Comparison of ENCODE assay signal across 9 mouse cellular contexts in genomic region chr17:24671346-24671745, GRCm38 (mm10). TPM values are rescaled to one million over a fixed set of nuclear protein-coding genes. Genes with fewer than 3 reads are reported as not detected.
DNase-seq lines count a peak whose midpoint lies in the region; ATAC-seq and TF ChIP-seq lines count a peak whose summit lies in the region.
"Had no signal": no experiment of that assay in that cellular context is flagged by ENCODE, and none has a peak within 500 bp of the region (broad histone marks: within the 10 kb centered on the region; RNA-seq: fewer than 3 reads in every experiment).

No protein-coding gene starts in this region.

- peaks cover 3% of the 10 kb centered on the region; the same call in 1 of the 2 replicates for H3K36me3 ChIP-seq in lung, embryonic 14.5 days (ENCODE audit: insufficient read depth)
- peaks cover 4% of the 10 kb centered on the region; the same call in 1 of the 2 replicates for H3K36me3 ChIP-seq in forebrain, embryonic 13.5 days (ENCODE audit: poor library complexity, severe bottlenecking)
- peaks cover 4% of the 10 kb centered on the region; the same call in 1 of the 2 replicates for H3K36me3 ChIP-seq in limb, embryonic 12.5 days
- 0 out of 2 replicates have a peak, but pooled peaks cover 1% of the 10 kb centered on the region for H3K36me3 ChIP-seq in neural tube, embryonic 14.5 days (ENCODE audit: control insufficient read depth, insufficient read depth, low read length)

- no peak overlapping the region for H3K9ac ChIP-seq in lung, embryonic 14.5 days
- peak overlapping the region; percentile 99 for H3K9ac ChIP-seq in forebrain, embryonic 13.5 days
- H3K9ac ChIP-seq in limb, embryonic 12.5 days (replicated peaks): peak overlapping the region; percentile 44
- H3K9ac ChIP-seq in neural tube, embryonic 14.5 days (replicated peaks; ENCODE audit: low read depth, low read length): 0 out of 2 replicates have a peak overlapping the region, but pooled peaks have one; percentile 7

- no peak overlapping the region for H3K4me3 ChIP-seq in lung, embryonic 14.5 days (ENCODE audit: low read depth, low read length)
- H3K4me3 ChIP-seq in forebrain, embryonic 13.5 days: peak overlapping the region; percentile 96
- H3K4me3 ChIP-seq in limb, embryonic 12.5 days (replicated peaks): 0 out of 2 replicates have a peak overlapping the region, but pooled peaks have one; percentile 99
- no peak overlapping the region for H3K4me3 ChIP-seq in neural tube, embryonic 14.5 days (ENCODE audit: low read depth, low read length)

- no peak for ATAC-seq in lung, embryonic 14.5 days (ENCODE audit: insufficient read depth)
- no peak for ATAC-seq in forebrain, embryonic 13.5 days
- no peak for ATAC-seq in limb, embryonic 12.5 days (ENCODE audit: insufficient number of reproducible peaks, insufficient read depth, low FRiP score, low TSS enrichment, low read depth)
- no peak for ATAC-seq in neural tube, embryonic 14.5 days (ENCODE audit: low read depth)

- H3K4me2 ChIP-seq in lung, embryonic 14.5 days: peak overlapping the region; percentile 95
- H3K4me2 ChIP-seq in forebrain, embryonic 13.5 days: peak overlapping the region; percentile 92
- H3K4me2 ChIP-seq in limb, embryonic 12.5 days: peak overlapping the region; percentile 85
- peak overlapping the region; percentile 67; the same call in 1 of the 2 replicates for H3K4me2 ChIP-seq in neural tube, embryonic 14.5 days (ENCODE audit: low read depth, low read length)

- H3K4me1 ChIP-seq in lung, embryonic 14.5 days (ENCODE audit: insufficient read depth): peaks cover 23% of the 10 kb centered on the region
- peaks cover 41% of the 10 kb centered on the region for H3K4me1 ChIP-seq in forebrain, embryonic 13.5 days
- peaks cover 31% of the 10 kb centered on the region for H3K4me1 ChIP-seq in limb, embryonic 12.5 days (replicated peaks)
- peaks cover 22% of the 10 kb centered on the region for H3K4me1 ChIP-seq in neural tube, embryonic 14.5 days (ENCODE audit: control insufficient read depth, insufficient read depth, low read length)

- H3K9me3 ChIP-seq in lung, embryonic 14.5 days (ENCODE audit: low read depth, low read length): no peaks in the 10 kb centered on the region
- no peaks in the 10 kb centered on the region for H3K9me3 ChIP-seq in forebrain, embryonic 13.5 days (replicated peaks)
- no peaks in the 10 kb centered on the region for H3K9me3 ChIP-seq in limb, embryonic 12.5 days
- no peaks in the 10 kb centered on the region for H3K9me3 ChIP-seq in neural tube, embryonic 14.5 days (ENCODE audit: control insufficient read depth, low read length)

- 49% methylated on average over 5 of the region's 5 CpGs for WGBS in lung, embryonic 14.5 days
- WGBS in forebrain, embryonic 13.5 days: 87% methylated on average over 5 of the region's 5 CpGs
- WGBS in limb, embryonic 12.5 days: 80% methylated on average over 5 of the region's 5 CpGs
- WGBS in neural tube, embryonic 14.5 days: 83% methylated on average over 5 of the region's 5 CpGs

- TF ChIP-seq CTCF in lung, embryonic 14.5 days (IDR thresholded peaks at IDR 0.05; ENCODE audit: low read depth): no peak

- H3K27ac ChIP-seq in lung, embryonic 14.5 days (ENCODE audit: low read depth): no peak overlapping the region
- no peak overlapping the region for H3K27ac ChIP-seq in forebrain, embryonic 13.5 days
- H3K27ac ChIP-seq in limb, embryonic 12.5 days: no peak overlapping the region
- H3K27ac ChIP-seq in neural tube, embryonic 14.5 days (ENCODE audit: low read depth, low read length): no peak overlapping the region

- H3K27me3 ChIP-seq in lung, embryonic 14.5 days (ENCODE audit: insufficient read depth, low read length): no peaks in the 10 kb centered on the region
- no peaks in the 10 kb centered on the region for H3K27me3 ChIP-seq in forebrain, embryonic 13.5 days
- H3K27me3 ChIP-seq in limb, embryonic 12.5 days: no peaks in the 10 kb centered on the region
- H3K27me3 ChIP-seq in neural tube, embryonic 14.5 days (ENCODE audit: control insufficient read depth, insufficient read depth, low read length): no peaks in the 10 kb centered on the region

- no peak for DNase-seq in lung, embryonic 14.5 days
- no peak for DNase-seq in lung, adult 18-20 months
- no peak for DNase-seq in right cerebral cortex, postnatal 25 days
- no peak for DNase-seq in layer of hippocampus, adult 18-20 months (ENCODE audit: low spot score in 2 of 2)
- no peak for DNase-seq in gastrocnemius, postnatal 25 days

RNA-seq across cellular contexts. Expression of gene Zfp598, which starts 1.9 kb away (rescaled TPM):
- polyA plus RNA-seq in lung, embryonic 14.5 days (2014; fragmentation: Nextera tagmentation; extraction: Ambion mirVana): 32.9 and 34.0 TPM in 2 replicates
- polyA plus RNA-seq in forebrain, embryonic 13.5 days (2015; fragmentation: Nextera tagmentation; extraction: Ambion mirVana): 14.9 and 16.2 TPM in 2 replicates
- polyA plus RNA-seq in limb, embryonic 12.5 days (2016; fragmentation: Nextera tagmentation; extraction: Ambion mirVana): 24.5 and 28.4 TPM in 2 replicates
- 22.6 and 24.5 TPM in 2 replicates for polyA plus RNA-seq in neural tube, embryonic 14.5 days (2014; fragmentation: Nextera tagmentation; extraction: Ambion mirVana)
- total RNA-seq in layer of hippocampus, adult 18-20 months (2021): 10 to 100 TPM; 39.6 to 42.8 TPM
- total RNA-seq in gastrocnemius, postnatal 25 days (2021): 10 to 100 TPM; 17.7 to 20.2 TPM

RNA-seq across cellular contexts. Expression of gene Npw, which starts 13.1 kb away (rescaled TPM):
- polyA plus RNA-seq in lung, embryonic 14.5 days (2014; fragmentation: Nextera tagmentation; extraction: Ambion mirVana): 0.78 and 1.0 TPM in 2 replicates
- polyA plus RNA-seq in forebrain, embryonic 13.5 days (2015; fragmentation: Nextera tagmentation; extraction: Ambion mirVana): not detected in 2 replicates
- 0.49 and 1.3 TPM in 2 replicates for polyA plus RNA-seq in limb, embryonic 12.5 days (2016; fragmentation: Nextera tagmentation; extraction: Ambion mirVana)
- polyA plus RNA-seq in neural tube, embryonic 14.5 days (2014; fragmentation: Nextera tagmentation; extraction: Ambion mirVana): not detected in 2 replicates
- 1 to 10 TPM; 1.3 to 2.0 TPM for total RNA-seq in layer of hippocampus, adult 18-20 months (2021)
- total RNA-seq in gastrocnemius, postnatal 25 days (2021): not detected

RNA-seq across cellular contexts. Expression of gene Syngr3, which starts 18.4 kb away (rescaled TPM):
- 0.83 and 1.3 TPM in 2 replicates for polyA plus RNA-seq in lung, embryonic 14.5 days (2014; fragmentation: Nextera tagmentation; extraction: Ambion mirVana)
- polyA plus RNA-seq in forebrain, embryonic 13.5 days (2015; fragmentation: Nextera tagmentation; extraction: Ambion mirVana): 61.0 and 68.7 TPM in 2 replicates
- polyA plus RNA-seq in limb, embryonic 12.5 days (2016; fragmentation: Nextera tagmentation; extraction: Ambion mirVana): 7.5 and 8.2 TPM in 2 replicates
- polyA plus RNA-seq in neural tube, embryonic 14.5 days (2014; fragmentation: Nextera tagmentation; extraction: Ambion mirVana): 154 and 196 TPM in 2 replicates
- total RNA-seq in layer of hippocampus, adult 18-20 months (2021): 100 to 1,000 TPM; 159 to 169 TPM
- total RNA-seq in gastrocnemius, postnatal 25 days (2021): not detected
- total RNA-seq: common myeloid progenitor, adult 5-6 weeks had no signal

RNA-seq across cellular contexts. Expression of gene Slc9a3r2, which starts 21.2 kb away (rescaled TPM):
- 67.8 and 68.3 TPM in 2 replicates for polyA plus RNA-seq in lung, embryonic 14.5 days (2014; fragmentation: Nextera tagmentation; extraction: Ambion mirVana)
- 15.0 and 16.0 TPM in 2 replicates for polyA plus RNA-seq in forebrain, embryonic 13.5 days (2015; fragmentation: Nextera tagmentation; extraction: Ambion mirVana)
- 58.9 and 59.3 TPM in 2 replicates for polyA plus RNA-seq in limb, embryonic 12.5 days (2016; fragmentation: Nextera tagmentation; extraction: Ambion mirVana)
- 49.3 and 52.6 TPM in 2 replicates for polyA plus RNA-seq in neural tube, embryonic 14.5 days (2014; fragmentation: Nextera tagmentation; extraction: Ambion mirVana)
- total RNA-seq in layer of hippocampus, adult 18-20 months (2021): 10 to 100 TPM; 39.7 to 41.0 TPM
- 10 to 100 TPM; 36.6 to 41.8 TPM for total RNA-seq in gastrocnemius, postnatal 25 days (2021)

RNA-seq across cellular contexts. Expression of gene Gfer, which starts 24.6 kb away (rescaled TPM):
- polyA plus RNA-seq in lung, embryonic 14.5 days (2014; fragmentation: Nextera tagmentation; extraction: Ambion mirVana): 53.9 and 54.4 TPM in 2 replicates
- 40.7 and 42.5 TPM in 2 replicates for polyA plus RNA-seq in forebrain, embryonic 13.5 days (2015; fragmentation: Nextera tagmentation; extraction: Ambion mirVana)
- polyA plus RNA-seq in limb, embryonic 12.5 days (2016; fragmentation: Nextera tagmentation; extraction: Ambion mirVana): 49.7 and 53.5 TPM in 2 replicates
- polyA plus RNA-seq in neural tube, embryonic 14.5 days (2014; fragmentation: Nextera tagmentation; extraction: Ambion mirVana): 37.0 and 40.1 TPM in 2 replicates
- total RNA-seq in layer of hippocampus, adult 18-20 months (2021): 10 to 100 TPM; 18.8 to 23.1 TPM
- 10 to 100 TPM; 24.1 to 30.1 TPM for total RNA-seq in gastrocnemius, postnatal 25 days (2021)

Comparison
In these comparisons a context has a peak if more than half of its experiments do, and no peak if none do; other contexts are left out.
1. H3K4me3 ChIP-seq: peak in forebrain, embryonic 13.5 days (single experiment) and limb, embryonic 12.5 days (single experiment); none in lung, embryonic 14.5 days (single experiment) and neural tube, embryonic 14.5 days (single experiment).
2. Peak in every context shown above with its lines, with median percentiles within 50 percentile points of each other: H3K4me2 ChIP-seq.